Mouse (Mus musculus) MEL (cell line): Measurements from ENCODE around the gene Notch2.
A peak's percentile ranks its signal among the peaks of the same experiment; 100 is the strongest.

ENCODE experiments used
- CTCF ChIP-seq, 3 experiments: IDR thresholded peaks in 2 of 3; conservative IDR thresholded peaks in 1 of 3; 2 replicates each; pipeline ENCODE4 v1.5.1; 2011 to 2012; ENCODE audit warnings: low read length in 3 of 3, low read depth in 2 of 3, mild to moderate bottlenecking in 2 of 3, improper control_type of control experiment in 1 of 3, inconsistent platforms in 1 of 3, mixed read lengths in 1 of 3, moderate library complexity in 1 of 3; ENCODE audit not compliant: control insufficient read depth in 1 of 3, insufficient read depth in 1 of 3, poor library complexity in 1 of 3, severe bottlenecking in 1 of 3
- ETS1 ChIP-seq: IDR thresholded peaks from 2 replicates; pipeline ENCODE4 v1.6.1; 2012; ENCODE audit warnings: low read depth, mild to moderate bottlenecking, inconsistent platforms, low read length, improper control_type of control experiment, moderate library complexity
- GATA1 ChIP-seq: IDR thresholded peaks from 2 replicates; pipeline ENCODE4 v1.6.1; 2011; ENCODE audit warnings: low read depth, low read length, improper control_type of control experiment
- MAFK ChIP-seq: IDR thresholded peaks from 2 replicates; pipeline ENCODE4 v1.6.1; 2011; ENCODE audit warnings: low read depth, mild to moderate bottlenecking, low read length, improper control_type of control experiment, borderline replicate concordance
- MAX ChIP-seq: IDR thresholded peaks from 2 replicates; pipeline ENCODE4 v1.6.1; 2011; ENCODE audit warnings: low read length, improper control_type of control experiment
- MXI1 ChIP-seq: IDR thresholded peaks from 2 replicates; pipeline ENCODE4 v1.6.1; 2011; ENCODE audit warnings: mild to moderate bottlenecking, low read depth, low read length, improper control_type of control experiment
- POLR2A ChIP-seq, 2 experiments: IDR thresholded peaks; 2 replicates each; pipeline ENCODE4 v1.6.1; 2011 to 2012; ENCODE audit warnings: low read length in 2 of 2, mild to moderate bottlenecking in 2 of 2, control low read depth in 1 of 2, improper control_type of control experiment in 1 of 2, low read depth in 1 of 2, moderate library complexity in 1 of 2; ENCODE audit not compliant: control insufficient read depth in 1 of 2, insufficient read depth in 1 of 2, poor library complexity in 1 of 2

DNA sequence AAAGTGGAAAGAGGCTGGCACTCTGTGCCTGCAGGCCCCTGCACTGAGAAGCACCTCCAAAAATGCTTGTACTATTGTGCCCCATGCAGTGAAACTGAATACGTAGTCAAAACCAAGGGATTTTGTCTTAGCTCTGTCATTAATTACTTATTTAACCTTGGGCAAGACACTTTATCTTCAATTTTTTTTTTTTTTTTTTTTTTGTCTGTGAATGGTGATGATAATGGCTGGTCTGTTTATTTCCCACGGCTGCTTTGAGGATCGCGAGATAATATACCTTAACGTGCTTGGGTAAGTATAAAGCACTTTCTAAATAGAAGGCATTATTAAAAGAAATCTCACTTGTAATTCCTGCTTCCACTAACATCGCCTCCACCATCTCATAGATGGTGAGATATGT lies 5.2 kb upstream of the Notch2 start:
- TF ChIP-seq GATA1, result no peak
- TF ChIP-seq MAX, result no peak
- no peak for TF ChIP-seq CTCF (IDR thresholded peaks at IDR 0.05 in 2 of 3, conservative IDR thresholded peaks at IDR 0.05 in 1 of 3; ENCODE audit: control insufficient read depth in 1 of 3, insufficient read depth in 1 of 3, low read depth in 2 of 3, low read length in 3 of 3, poor library complexity in 1 of 3, severe bottlenecking in 1 of 3)
- TF ChIP-seq POLR2A (IDR thresholded peaks at IDR 0.05; ENCODE audit: control insufficient read depth in 1 of 2, insufficient read depth in 1 of 2, low read depth in 1 of 2, low read length in 2 of 2, poor library complexity in 1 of 2), result no peak
- no peak for TF ChIP-seq MAFK
- TF ChIP-seq ETS1, result peak; percentile 55; the same call in 1 of the 2 replicates
- TF ChIP-seq MXI1, result no peak
